Mouse (Mus musculus) lung, postnatal 0 days (tissue): ENCODE measurements around the gene Slc38a2. TPM values are rescaled to one million over a fixed set of nuclear protein-coding genes. Genes with fewer than 3 reads are reported as not detected.
A peak's percentile ranks its signal among the peaks of the same experiment; 100 is the strongest.

Source experiments
- ATAC-seq: fragments of 200-750 bp; cut with Nextera tagmentation; 2 replicates; pipeline ENCODE4 v1.8.0; 2017; ENCODE audit warnings: moderate library complexity
- DNase-seq: peaks from one replicate; pipeline ENCODE4 v3.0.0-alpha.2; 2016; ENCODE audit warnings: low spot score
- H3K27ac ChIP-seq: fragments of 300-500 bp; sonication (generic); 2 replicates; pipeline ENCODE4 v1.5.1; 2014; ENCODE audit warnings: antibody characterized with exemption, mild to moderate bottlenecking, low read length, mixed read lengths
- H3K27me3 ChIP-seq: fragments of 300-500 bp; sonication (generic); replicated peaks from 2 replicates; pipeline ENCODE4 v1.6.1; 2014; ENCODE audit warnings: low read length, mixed read lengths; ENCODE audit not compliant: insufficient read depth
- H3K36me3 ChIP-seq: fragments of 300-500 bp; sonication (generic); 2 replicates; pipeline ENCODE4 v1.6.1; 2014; ENCODE audit warnings: low read length, mixed read lengths; ENCODE audit not compliant: insufficient read depth
- H3K4me1 ChIP-seq: fragments of 300-500 bp; sonication (generic); 2 replicates; pipeline ENCODE4 v1.6.1; 2014; ENCODE audit warnings: antibody characterized with exemption, low read depth, low read length, mixed read lengths; ENCODE audit not compliant: insufficient read depth
- H3K4me2 ChIP-seq: fragments of 300-500 bp; sonication (generic); replicated peaks from 2 replicates; pipeline ENCODE4 v1.6.1; 2014; ENCODE audit warnings: low read depth, mild to moderate bottlenecking, low read length, moderate library complexity, mixed read lengths
- H3K4me3 ChIP-seq: fragments of 300-500 bp; sonication (generic); 2 replicates; pipeline ENCODE4 v1.5.1; 2014; ENCODE audit warnings: low read depth, low read length
- H3K9ac ChIP-seq: fragments of 300-500 bp; sonication (generic); replicated peaks from 2 replicates; pipeline ENCODE4 v1.6.1; 2014; ENCODE audit warnings: low read depth, mild to moderate bottlenecking
- H3K9me3 ChIP-seq: fragments of 300-500 bp; sonication (generic); 2 replicates; pipeline ENCODE4 v1.6.1; 2016; ENCODE audit warnings: low read length, mixed read lengths
- CTCF ChIP-seq: IDR thresholded peaks from 2 replicates; pipeline ENCODE4 v1.5.1; 2016; ENCODE audit warnings: antibody characterized with exemption, mild to moderate bottlenecking
- EP300 ChIP-seq: IDR thresholded peaks from 2 replicates; pipeline ENCODE4 v1.6.1; 2016; ENCODE audit warnings: antibody characterized with exemption, mild to moderate bottlenecking, control low read depth
- WGBS: fragments of 180-500 bp; shearing (Covaris S2); extraction: QIAGEN DNeasy Blood & Tissue Kit; methylation state at CpG from one replicate; pipeline ENCODE4 v1.1.7; 2014; 5-methylcytosine and 5-hydroxymethylcytosine counted together
- polyA plus RNA-seq: library from polyadenylated mRNA; unstranded; fragments of >200 nt; fragmentation: Nextera tagmentation; extraction: Ambion mirVana; gene quantifications from 2 replicates; pipeline ENCODE4 v1.2.1, GENCODE M21; 2015

Gene Slc38a2
- polyA plus RNA-seq, 1 experiment from 2014 or later: 66.6 TPM

DNA sequence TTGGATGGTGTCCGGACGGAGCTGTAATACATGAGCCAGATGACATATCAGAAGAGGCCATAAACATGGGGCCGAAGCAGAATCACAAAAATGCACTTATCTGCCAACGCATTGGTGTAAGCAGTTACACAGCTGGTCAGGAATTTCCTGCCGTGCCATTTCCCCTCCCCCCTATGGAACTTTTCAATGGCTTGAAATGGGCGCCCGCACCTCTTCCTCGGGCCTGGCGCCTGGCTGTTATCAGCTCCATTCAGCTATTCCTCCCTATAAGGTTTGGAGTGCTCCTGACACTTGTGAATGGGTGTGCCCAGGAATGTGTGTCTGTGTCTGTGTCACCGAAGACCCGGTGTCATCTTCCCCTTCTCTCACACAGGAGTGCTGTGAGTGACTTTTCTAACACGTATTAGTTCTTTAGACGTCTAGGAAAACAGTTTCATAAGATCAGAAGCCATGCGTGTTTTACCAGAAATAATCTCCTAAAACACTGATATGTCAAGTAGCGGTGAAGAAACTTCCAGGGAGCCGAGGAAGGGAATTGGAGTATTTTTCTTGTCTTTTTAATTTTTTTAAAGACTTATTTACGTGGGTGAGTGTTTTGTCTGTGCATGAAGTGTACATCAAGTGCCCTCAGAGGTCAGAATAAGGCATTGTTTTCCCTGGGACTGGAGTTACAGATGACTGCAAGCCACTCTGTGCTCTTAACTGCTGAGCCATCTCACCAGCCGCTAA, 44.8 kb upstream of the Slc38a2 start:
- DNase-seq: peak; percentile 82

DNA sequence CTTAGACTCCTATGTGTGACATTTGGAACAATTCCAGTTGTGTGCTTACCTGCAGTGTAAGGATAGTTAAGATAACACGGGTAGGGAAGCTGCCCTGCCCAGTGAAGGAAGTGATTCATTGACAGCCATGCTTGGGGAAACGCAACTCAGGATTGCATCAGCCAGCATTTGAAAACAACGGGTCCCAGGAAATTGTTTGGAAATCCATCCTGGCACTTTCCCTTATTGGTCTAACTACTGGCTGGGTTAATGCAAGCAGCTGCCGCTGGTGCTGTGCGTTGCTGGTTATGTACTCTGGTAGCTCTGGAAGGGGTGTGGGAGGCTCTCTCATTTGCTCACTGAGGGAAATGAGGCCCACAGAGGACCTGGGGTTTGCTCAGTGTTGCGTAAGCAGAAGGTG, 43.7 kb upstream of the Slc38a2 start:
- WGBS: 21% methylated on average over 6 of the region's 6 CpGs

More for the DNA sequence above, 44.8 kb upstream of the Slc38a2 start:
- TF ChIP-seq CTCF (no peak), EP300 (peak; percentile 90)
- H3K4me3 ChIP-seq: no peak overlapping the region
- H3K4me2 ChIP-seq: no peak overlapping the region
- no peaks in the 10 kb centered on the region for H3K27me3 ChIP-seq
- H3K4me1 ChIP-seq: peaks cover 19% of the 10 kb centered on the region
- no peak overlapping the region for H3K9ac ChIP-seq
- H3K36me3 ChIP-seq: no peaks in the 10 kb centered on the region
- H3K9me3 ChIP-seq: no peaks in the 10 kb centered on the region
- peak overlapping the region; percentile 58; the same call in 1 of the 2 replicates for H3K27ac ChIP-seq
- WGBS: 27% methylated on average over 18 of the region's 18 CpGs
- peak; percentile 76 for ATAC-seq

GRCm38 (mm10) chr15:96742591-96743241, 43.2 kb upstream of the Slc38a2 start:
- H3K36me3 ChIP-seq: no peaks in the 10 kb centered on the region
- no peak overlapping the region for H3K4me2 ChIP-seq
- no peak for TF ChIP-seq CTCF
- no peak for TF ChIP-seq EP300
- DNase-seq (no peak), ATAC-seq (no peak)
- WGBS: 82% methylated on average over 16 of the region's 16 CpGs
- H3K27ac ChIP-seq: peak overlapping the region; percentile 58; the same call in 1 of the 2 replicates
- H3K9ac ChIP-seq: no peak overlapping the region
- H3K4me1 ChIP-seq: peaks cover 19% of the 10 kb centered on the region
- H3K4me3 ChIP-seq: no peak overlapping the region
- no peaks in the 10 kb centered on the region for H3K27me3 ChIP-seq
- no peaks in the 10 kb centered on the region for H3K9me3 ChIP-seq

More for the DNA sequence above, 43.7 kb upstream of the Slc38a2 start:
- H3K4me1 ChIP-seq: peaks cover 19% of the 10 kb centered on the region
- H3K4me3 ChIP-seq: no peak overlapping the region
- H3K27me3 ChIP-seq: no peaks in the 10 kb centered on the region
- peak; percentile 92 for DNase-seq
- H3K36me3 ChIP-seq: no peaks in the 10 kb centered on the region
- H3K4me2 ChIP-seq: no peak overlapping the region
- H3K9ac ChIP-seq: no peak overlapping the region
- H3K9me3 ChIP-seq: no peaks in the 10 kb centered on the region
- TF ChIP-seq EP300: peak; percentile 89
- no peak for TF ChIP-seq CTCF
- ATAC-seq: peak; percentile 75
- H3K27ac ChIP-seq: peak overlapping the region; percentile 58; the same call in 1 of the 2 replicates

DNA sequence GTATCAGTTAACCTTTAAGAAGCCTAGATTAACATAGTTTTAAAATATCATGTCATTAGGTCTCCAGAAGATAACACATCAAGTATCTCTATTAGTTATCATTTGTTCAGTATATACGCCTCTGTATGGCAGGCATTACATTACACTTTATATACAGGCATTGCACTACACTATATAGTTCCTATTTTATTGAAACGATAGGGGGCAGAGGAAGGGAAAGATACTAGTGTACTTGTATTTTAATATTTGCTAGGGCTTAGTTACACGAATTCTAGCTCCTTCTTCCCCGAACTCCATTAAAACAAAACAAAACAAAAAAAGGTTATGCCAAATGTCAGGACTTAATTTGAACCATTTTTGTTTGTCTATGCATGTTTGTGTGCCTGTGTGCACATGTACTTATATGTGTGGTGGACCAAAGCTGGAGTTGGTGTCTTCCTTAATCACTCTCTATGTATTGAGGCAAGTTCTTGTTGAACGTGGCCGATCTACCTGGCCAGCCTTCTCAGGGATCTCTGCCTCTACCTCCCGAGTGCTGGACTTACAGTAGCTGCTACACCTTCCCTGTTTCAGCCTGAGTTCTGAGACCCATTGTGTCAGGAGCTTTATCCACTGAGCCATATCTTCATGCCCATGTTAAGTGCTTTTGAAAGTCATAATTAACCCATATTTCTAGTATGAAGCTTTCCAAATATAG, 41.5 kb upstream of the Slc38a2 start:
- DNase-seq (no peak), ATAC-seq (no peak)
- Histone ChIP-seq H3K9me3 (no peaks in the 10 kb centered on the region), H3K27ac (no peak overlapping the region), H3K4me1 (peaks cover 19% of the 10 kb centered on the region), H3K36me3 (no peaks in the 10 kb centered on the region), H3K9ac (no peak overlapping the region), H3K27me3 (no peaks in the 10 kb centered on the region), H3K4me3 (no peak overlapping the region), H3K4me2 (no peak overlapping the region)
- 84% methylated on average over 7 of the region's 7 CpGs for WGBS
- TF ChIP-seq EP300: no peak
- TF ChIP-seq CTCF: no peak

DNA sequence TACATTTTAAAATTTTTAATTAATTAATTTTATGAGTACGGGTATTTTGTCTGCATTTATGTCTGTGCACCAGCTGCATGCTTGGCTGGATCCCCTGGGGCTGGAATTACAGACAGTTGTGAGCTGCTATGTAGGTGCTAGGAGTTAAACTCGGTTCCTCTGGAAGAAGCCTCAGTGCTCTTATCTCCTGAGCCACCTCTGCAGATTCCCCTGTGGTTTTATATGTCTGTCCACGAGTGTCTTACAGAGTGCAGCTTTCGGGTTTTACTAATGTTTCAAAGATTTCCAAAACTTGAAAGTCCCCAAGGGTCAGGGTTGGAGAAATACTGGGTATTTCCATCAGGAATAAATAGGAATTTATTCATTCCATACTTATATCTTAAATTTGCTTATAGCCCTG, 40.6 kb upstream of the Slc38a2 start:
- DNase-seq (no peak), ATAC-seq (no peak)
- no peak overlapping the region for H3K9ac ChIP-seq
- no peak for TF ChIP-seq CTCF
- TF ChIP-seq EP300: no peak
- H3K27me3 ChIP-seq: no peaks in the 10 kb centered on the region
- H3K4me3 ChIP-seq: no peak overlapping the region
- 68% methylated on average over 4 of the region's 4 CpGs for WGBS
- H3K27ac ChIP-seq: no peak overlapping the region
- H3K4me2 ChIP-seq: no peak overlapping the region
- H3K4me1 ChIP-seq: peaks cover 19% of the 10 kb centered on the region
- H3K36me3 ChIP-seq: no peaks in the 10 kb centered on the region
- H3K9me3 ChIP-seq: no peaks in the 10 kb centered on the region

DNA sequence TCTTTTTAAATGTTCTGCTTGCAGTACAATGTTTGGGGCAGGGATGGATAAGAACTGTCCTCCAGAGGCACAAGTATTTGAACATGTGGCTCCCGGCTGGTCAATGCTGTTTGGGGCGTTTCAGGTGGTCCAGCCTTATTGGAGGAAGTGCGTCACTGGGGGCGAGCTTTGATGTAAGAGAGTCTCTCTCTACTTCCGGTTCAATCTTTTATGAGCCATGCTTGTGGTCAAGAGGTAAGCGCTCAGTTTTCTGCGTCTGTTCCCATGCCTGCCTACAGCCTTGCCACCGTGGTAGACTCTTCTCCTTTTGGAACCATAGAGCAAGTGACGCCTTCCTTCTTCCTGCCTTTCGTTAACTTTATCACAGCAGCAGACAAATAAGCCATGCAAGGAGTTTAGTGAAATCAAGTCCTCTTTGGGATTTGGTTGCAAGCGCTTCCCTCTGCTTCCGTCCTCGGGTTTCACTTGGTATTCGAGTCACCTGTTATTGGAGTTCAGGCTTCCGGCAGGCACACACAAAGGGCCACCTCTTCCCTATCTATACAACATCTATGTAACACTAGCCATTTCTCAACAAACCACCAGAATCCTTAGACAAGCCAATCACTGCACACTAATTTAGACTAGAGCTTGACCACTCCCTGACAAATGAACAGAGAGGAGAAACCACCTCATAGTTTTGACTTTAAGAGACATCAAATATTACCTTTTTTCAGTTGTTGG, 37.3 kb upstream of the Slc38a2 start:
- Histone ChIP-seq H3K9ac (no peak overlapping the region), H3K4me1 (no peaks in the 10 kb centered on the region), H3K4me2 (no peak overlapping the region), H3K9me3 (no peaks in the 10 kb centered on the region), H3K27me3 (no peaks in the 10 kb centered on the region), H3K36me3 (no peaks in the 10 kb centered on the region), H3K27ac (no peak overlapping the region), H3K4me3 (no peak overlapping the region)
- no peak for DNase-seq
- no peak for ATAC-seq
- TF ChIP-seq CTCF (no peak), EP300 (no peak)
- 74% methylated on average over 15 of the region's 15 CpGs for WGBS
